Mouse (Mus musculus): ENCODE measurements around the gene Spag5.

DNA sequence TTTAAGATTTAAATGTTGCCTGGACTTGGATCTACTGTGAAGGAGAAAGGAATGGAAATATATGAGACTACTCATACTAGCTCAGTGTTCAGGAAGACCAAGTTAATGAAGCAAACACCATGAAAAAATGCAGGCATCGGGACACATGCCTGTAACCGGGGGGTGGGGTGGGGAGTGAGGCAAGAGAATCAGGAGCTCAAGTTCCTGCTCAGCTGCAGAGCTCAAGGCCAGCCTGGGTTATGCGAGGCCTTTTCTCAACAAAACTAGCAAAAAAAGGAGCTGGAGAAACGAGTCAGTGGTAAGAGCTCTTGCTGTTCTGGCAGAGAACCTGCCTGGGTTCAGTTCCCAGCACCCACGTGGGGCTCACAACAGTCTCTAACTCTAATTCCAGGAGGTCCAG lies 32.7 kb downstream of the Spag5 start:
- no peak for TF ChIP-seq CTCF (IDR thresholded peaks at IDR 0.05; ENCODE audit: extremely low read depth, insufficient read depth, low read length)
- TF ChIP-seq POLR2A (IDR thresholded peaks at IDR 0.05; ENCODE audit: extremely low read depth, insufficient read depth, low read length), result no peak

All from cortical plate, adult 2 months (tissue).